Mouse (Mus musculus) heart, postnatal 25 days (tissue): Measurements from ENCODE around the gene Cntln. TPM values are rescaled to one million over a fixed set of nuclear protein-coding genes. Genes with fewer than 3 reads are reported as not detected.

Experiments used
- total RNA-seq, 2 experiments: library from RNA; stranded (reverse); gene quantifications; 2 replicates each; pipeline ENCODE4 v1.2.3; 2021

The Cntln gene
- total RNA-seq, 2 experiments from 2014 or later = 2.2 to 3.0 TPM

Other genes with a start within 250 kb of the Cntln start
- 1 to 10 TPM; 2.1 to 2.5 TPM for gene Bnc2, start 209.0 kb upstream of the Cntln start, total RNA-seq